Mouse (Mus musculus): ENCODE measurements around the gene Pax9. TPM values are rescaled to one million over a fixed set of nuclear protein-coding genes. Genes with fewer than 3 reads are reported as not detected.

The Pax9 gene
- polyA plus RNA-seq (2014; fragmentation: Illumina TruSeq; extraction: RNeasy Lipid Tissue Mini Kit (QIAGEN cat#74804); ENCODE audit: low read depth, low replicate concordance): not detected

DNA sequence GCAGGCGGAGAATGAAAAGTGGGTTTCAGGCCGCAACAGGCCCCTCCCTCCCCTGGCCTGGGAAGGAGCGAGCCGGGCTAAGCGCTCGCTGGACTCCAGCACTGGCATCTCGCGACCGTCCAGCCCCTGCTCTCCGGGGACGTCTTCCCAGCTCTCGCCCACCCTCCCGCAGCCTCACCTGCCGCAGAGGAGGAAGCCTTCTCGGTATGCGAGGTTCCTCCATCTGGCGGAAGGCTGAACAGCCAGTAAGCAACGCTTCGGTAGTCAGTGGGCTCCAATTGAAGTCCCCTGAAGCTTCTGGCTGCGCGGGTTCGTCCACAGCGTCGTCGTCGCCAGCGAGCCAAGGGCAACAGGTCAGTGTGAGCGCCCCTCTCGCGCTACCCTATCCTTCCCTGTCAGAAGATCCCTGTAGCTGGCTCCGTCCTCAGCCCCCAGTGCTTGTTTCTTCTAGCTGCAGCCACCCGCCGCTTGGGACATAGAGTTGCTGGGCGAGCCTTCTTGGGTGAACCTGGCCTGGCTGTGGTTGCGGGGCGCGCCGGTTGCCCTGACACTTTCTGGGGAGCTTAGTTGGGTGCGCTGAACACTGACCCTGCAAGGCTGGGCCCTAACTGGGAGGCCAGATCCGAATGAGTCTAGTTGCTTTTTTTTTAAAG, at the start of gene Pax9:
Gene Pax9, plus strand, starts transcription at position 341 of the 653 bp plus-strand sequence.

Other genes starting within 250 kb of the Pax9 start
- not detected for gene Nkx2-1, start 154.9 kb upstream of the Pax9 start, polyA plus RNA-seq (2014; fragmentation: Illumina TruSeq; extraction: RNeasy Lipid Tissue Mini Kit (QIAGEN cat#74804); ENCODE audit: low read depth, low replicate concordance)
- not detected for gene Nkx2-9, start 78.5 kb upstream of the Pax9 start, polyA plus RNA-seq (2014; fragmentation: Illumina TruSeq; extraction: RNeasy Lipid Tissue Mini Kit (QIAGEN cat#74804); ENCODE audit: low read depth, low replicate concordance)